Mouse (Mus musculus) T-cell, adult 2 months (primary cell): ENCODE data around the gene Rxrg.

Experiments used
- DNase-seq: peaks from one replicate; pipeline ENCODE4 v3.0.0; 2022; ENCODE audit warnings: low spot score

The Rxrg gene

DNA sequence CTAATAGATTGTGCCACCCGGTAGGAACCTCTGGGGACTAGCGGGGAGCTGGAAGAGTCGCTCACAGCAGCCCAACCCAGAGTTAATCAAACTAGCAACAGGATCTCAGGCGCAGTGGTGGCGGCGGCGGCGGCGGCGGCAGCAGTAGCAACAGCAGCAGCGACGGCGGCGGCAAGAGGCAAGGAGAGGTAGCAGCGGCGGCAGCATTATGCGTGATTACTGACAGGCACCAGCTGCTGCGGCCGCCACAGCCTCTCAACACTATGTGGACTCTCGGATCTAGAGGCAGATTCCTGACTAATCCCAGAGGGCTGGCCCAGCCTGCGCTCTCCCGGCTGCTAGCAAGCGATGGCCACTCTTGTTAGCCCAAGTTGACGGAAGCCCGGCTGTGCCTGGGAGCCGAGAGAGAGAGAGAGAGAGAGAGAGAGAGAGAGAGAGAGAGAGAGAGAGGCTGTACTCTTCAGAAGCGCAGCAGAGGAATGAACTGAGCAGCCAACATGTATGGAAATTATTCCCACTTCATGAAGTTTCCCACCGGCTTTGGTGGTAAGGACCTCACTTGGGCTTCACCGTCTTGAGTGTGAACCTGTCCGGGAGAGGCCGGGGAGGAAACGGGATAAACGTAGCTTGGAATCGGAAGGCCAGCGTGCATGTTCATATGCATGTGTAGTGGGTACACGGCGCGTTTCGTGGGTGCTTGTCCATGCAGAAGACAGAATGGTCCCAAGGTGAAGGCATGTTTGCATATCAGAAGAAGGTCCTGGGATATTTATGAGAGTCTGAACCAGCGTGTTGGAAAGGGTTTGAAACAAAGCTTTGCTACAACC, at the start of gene Rxrg:
Gene Rxrg, plus strand, starts transcription at position 130 of the 827 bp plus-strand sequence.
- no peak for DNase-seq

DNA sequence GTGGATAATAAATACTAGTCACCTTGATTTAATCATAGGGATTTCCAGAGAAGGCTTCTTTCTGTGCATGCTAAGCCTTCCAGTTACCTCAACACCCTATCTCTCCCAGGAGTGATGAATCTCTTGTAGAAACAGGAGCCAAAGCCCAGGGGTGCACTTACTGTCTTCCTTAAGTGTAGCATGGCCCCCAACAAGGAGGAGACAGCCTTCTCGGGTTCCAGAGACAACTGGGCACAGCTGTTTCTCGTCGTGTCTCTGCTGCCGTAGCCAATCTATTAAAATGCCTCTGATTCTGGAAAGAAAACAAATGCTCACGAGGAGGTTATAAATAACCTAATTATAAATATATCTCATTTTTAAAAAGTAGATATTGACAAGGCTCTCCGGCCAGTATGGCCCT, 48.9 kb upstream of the Rxrg start:
- no peak for DNase-seq

DNA sequence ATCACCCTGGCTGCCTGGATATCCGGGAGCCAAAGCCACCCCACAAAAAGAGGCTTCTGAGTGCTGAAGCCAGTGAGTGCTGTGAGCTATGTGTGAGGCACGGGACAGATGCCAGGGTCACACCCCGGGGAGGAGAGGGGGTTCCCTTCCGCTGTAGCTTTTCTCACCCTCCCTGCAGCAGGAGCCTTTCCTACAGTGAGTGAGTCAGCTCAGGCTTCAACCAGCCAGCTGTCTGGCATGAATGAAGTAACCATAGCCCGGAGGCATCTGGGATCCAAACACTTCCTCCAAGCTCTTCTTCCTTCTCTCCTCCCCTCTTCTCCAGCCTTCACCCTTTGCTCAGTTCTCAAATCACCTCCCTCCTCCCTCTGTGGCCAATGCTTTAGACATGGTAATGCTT, 46.6 kb upstream of the Rxrg start:
- DNase-seq: no peak

DNA sequence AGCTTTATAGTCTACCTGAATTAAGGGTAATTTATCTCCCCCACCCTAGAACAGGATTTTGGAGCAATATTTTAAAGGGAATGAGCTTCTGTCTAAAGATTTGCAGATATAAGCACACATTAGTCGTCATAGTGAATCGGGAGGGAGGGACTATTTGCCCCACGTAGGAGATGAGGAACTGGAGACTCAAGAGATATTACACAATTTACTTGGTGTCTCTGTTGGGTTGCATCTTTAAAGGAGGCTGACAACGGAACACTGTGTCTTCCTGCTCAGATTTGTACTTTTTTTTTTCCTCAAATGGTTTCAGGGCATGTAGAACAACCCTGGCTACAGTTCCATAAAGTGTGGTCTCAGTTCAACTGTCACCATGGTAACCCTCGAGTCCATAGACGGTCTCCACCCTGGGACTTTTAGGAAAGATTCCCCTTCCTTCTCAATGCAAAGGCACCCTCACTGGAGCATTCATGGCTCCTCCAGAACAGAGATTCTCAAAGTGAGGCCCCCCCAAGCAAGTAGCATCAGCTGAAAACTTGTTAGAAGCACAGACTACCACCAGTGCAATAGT, 44.1 kb upstream of the Rxrg start:
- DNase-seq: no peak

GRCm38 (mm10) chr1:167566571-167566970, 31.6 kb upstream of the Rxrg start:
- DNase-seq: no peak

- DNase-seq: no peak
Observed at GRCm38 (mm10) chr1:167579131-167579530, 19.1 kb upstream of the Rxrg start.

GRCm38 (mm10) chr1:167583195-167583594, 15.0 kb upstream of the Rxrg start:
- no peak for DNase-seq

DNA sequence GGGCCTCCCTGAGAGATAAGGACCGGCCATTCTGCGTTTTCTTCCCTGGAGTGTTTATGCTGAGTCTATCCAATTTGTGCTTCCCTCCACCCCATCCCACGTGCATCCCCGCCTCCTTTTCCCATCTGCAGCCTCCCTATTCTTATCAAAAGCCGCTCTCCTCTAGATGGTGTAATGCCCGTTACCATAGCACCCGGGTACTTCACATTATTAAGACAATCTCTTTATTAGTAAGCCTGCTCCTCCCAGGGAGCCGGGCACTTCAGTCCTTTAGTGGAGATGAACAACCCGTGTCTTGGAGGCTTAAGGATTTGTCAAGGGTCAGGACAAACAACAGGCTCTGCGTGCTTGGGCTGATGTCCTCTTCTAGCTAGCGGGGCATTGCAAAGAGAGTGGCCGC, 14.3 kb upstream of the Rxrg start:
- DNase-seq: no peak

GRCm38 (mm10) chr1:167588747-167589558, 9.2 kb upstream of the Rxrg start:
- no peak for DNase-seq

DNA sequence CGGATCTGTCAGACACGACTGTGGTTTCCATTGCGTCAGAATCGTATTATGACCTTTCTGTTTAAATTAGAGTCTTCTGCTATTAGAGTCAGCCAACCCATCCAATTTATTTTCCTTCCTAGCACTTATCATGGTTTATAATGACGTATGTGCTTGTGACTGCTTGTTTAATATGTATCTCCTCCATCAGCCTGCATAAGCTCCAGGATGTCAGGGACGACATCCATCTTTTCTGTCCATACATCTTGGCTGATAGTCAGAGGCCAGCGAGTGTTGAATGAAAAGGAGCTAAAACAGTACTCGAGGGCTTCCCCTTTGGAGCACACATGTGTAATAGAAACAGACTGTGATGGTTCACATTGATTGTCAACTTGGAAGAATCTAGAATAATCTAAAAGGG, 6.0 kb upstream of the Rxrg start:
- DNase-seq: no peak

DNA sequence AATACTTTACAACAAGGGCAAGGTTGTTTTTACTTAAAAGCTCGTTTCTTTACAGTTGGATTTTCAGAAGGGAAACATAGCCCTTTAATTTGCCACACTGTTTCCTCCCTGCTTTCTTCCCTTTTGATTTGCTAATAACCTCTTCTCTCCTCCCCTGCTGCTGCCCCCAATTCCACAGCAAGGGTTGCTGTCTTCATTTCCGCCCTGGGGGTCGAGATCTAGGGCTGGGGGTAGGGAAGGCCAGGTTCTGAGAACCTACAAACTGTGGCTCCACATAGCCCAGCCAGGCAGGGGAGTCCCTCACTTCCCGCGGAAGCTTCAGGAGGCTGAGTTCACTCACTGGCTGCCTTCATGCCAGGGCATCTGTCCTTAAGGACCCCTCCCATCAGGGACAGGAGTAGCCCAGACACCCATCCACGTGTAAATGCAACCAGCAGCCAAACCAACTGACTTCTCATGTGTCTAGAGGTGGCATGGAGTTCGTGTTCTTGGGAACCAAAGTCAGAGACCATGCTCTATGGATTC, 1.1 kb downstream of the Rxrg start:
- DNase-seq: no peak

- no peak for DNase-seq
Observed at GRCm38 (mm10) chr1:167608201-167608741, 10.1 kb downstream of the Rxrg start.

GRCm38 (mm10) chr1:167617131-167617530, 18.9 kb downstream of the Rxrg start:
- DNase-seq: no peak

DNA sequence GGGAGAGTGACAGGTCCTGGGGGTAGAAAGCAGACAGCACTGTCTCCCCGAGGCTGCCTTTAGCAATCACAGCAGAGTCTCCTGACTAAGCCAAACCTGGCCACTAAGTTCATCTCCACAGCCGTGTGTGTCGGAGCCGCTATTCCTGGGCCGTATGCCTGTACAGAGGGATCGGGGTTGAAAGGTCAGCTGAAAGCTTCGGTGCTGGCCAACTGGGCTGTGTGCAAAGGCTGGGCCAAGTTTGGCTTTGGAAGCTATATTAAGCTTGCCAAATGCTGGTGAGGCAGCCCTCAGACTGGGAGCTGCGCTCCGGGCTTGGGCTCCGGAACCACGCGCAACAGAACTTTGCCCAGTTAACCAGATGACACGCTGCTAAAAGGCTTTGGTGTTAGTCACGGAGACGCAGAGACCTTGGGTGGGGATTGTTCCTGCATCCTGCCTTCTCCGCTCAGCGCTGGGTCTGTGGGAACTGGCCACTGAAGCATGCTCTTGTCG, 19.9 kb downstream of the Rxrg start:
- no peak for DNase-seq

GRCm38 (mm10) chr1:167620206-167620795, 22.1 kb downstream of the Rxrg start:
- DNase-seq: no peak

DNA sequence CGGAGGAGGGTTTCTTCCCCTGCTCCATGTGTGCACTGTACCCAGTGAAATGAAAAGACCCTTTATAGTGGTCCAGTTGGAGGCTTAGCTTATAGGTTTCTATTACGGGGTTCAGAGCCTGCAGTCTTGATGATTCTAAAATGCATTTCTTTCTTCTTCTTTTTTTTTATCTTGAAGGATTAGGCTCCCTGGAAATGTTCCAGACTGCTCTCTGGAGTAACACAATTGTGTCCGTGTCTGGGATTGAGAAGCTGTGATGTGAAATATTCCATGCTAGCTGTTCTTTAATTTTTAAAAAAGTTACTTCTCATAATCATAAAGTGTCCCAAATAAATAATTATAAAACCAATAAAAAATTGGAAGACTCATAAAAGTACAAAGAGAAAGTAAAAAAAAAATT, 26.9 kb downstream of the Rxrg start:
- no peak for DNase-seq

- no peak for DNase-seq
Observed at GRCm38 (mm10) chr1:167631765-167632164, 33.6 kb downstream of the Rxrg start.

GRCm38 (mm10) chr1:167635702-167636101, 37.5 kb downstream of the Rxrg start:
- no peak for DNase-seq

DNA sequence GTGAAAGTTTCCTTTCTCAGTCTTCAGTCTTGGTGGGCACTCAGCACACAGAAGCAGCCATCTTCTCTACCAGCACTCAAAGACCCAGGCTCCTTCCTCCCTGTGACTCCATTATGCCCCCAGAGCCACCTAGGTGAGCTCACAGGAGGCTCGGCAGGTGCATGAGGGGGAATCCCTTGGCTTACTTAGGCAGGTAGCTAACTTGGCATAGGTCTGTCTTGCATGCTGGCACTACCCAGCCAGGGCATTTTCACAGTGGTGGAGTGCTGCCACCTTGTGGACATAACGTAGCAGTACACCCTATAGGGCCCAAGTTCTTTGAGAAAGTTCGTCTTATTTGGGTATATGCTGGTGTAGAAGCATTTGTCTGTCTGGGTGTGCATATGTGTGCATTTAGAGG, 38.8 kb downstream of the Rxrg start:
- DNase-seq: peak; percentile 3

- DNase-seq: no peak
Observed at GRCm38 (mm10) chr1:167638053-167638452, 39.9 kb downstream of the Rxrg start.

DNA sequence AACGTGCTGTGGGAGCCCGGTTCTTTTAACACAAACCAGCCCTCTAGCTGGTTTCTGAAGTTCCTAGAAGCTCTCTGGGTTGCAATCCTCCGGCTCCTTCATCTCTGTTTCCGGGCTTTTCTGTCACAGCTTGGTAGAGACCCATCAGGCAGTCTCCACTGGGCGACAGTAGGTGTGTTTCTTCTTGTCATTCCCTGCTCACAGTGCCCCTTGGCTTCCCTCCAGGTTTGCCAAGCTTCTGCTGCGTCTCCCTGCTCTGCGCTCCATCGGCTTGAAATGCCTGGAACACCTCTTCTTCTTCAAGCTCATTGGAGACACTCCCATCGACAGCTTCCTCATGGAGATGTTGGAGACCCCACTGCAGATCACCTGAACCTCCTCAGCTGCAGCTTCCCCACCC, 40.7 kb downstream of the Rxrg start:
- no peak for DNase-seq
